Mouse (Mus musculus): Measurements from ENCODE around the gene Paox.
"Not testable (repeated sequence)": the region's sequence is repeated elsewhere in the genome, so short reads cannot be mapped to it uniquely, and the experiment has no call there.

Paox gene

DNA sequence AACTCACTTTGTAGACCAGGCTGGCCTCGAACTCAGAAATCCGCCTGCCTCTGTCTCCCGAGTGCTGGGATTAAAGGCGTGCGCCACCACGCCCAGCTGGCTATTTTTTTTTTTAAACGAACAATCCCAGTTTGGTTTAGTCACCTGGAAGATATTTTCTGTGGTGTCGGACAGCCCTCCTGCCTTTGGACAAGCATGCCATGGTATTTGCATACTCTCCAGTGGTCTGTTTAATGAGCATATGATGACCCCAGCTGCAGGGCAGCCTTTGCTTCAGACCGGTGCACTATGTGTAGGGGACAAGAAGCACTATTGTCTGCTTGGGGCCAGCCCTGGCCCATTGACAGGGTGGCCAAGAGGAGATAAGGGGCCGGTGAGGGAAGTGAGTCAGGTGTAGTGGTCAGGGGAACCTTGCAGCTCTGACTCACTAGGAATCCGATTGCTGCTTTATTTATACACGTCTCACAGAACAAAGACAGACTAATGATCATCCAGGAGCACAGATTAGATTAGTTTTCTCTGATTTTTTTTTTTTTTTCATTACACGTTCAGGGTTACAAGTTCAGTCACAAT, 5.8 kb downstream of the Paox start:
- DNase-seq: no peak

DNA sequence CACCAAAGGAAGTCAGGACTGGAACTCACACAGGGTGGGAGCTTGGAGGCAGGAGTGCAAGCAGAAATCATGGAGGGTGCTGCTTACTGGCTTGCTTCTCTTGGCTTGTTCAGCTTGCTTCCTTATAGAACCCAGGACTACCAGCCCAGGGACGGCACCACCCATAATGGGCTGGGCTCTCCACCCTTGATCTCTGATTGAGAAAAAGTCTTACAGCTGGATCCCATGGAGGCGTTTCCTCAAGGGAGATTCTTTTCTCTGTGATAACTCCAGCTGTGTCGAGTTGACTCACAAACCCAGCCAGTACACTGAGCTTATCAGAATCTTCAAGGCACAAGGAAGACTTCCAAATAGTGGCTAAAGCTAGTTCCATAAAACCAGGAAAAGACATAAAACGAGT, 7.2 kb downstream of the Paox start:
- DNase-seq: no peak

DNA sequence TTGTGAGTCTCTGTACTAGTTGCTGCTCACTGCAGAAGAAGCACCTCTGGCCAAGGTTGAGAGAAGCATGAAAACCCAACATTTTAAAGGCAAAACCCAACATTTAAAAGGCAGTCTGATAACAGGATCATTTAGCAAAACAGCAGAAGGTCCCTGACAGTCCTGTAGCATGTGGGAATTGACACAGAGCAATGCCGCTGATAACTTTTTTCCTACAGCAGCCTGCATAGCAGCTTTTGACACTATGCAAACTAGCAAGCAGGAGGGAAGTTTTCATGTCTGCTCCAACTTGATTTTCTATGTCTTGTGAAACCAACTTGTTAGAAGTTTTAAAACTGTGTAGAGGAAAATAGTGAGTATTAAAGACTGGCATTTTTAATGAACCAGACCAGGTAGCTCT, 8.8 kb downstream of the Paox start:
- DNase-seq: no peak

DNA sequence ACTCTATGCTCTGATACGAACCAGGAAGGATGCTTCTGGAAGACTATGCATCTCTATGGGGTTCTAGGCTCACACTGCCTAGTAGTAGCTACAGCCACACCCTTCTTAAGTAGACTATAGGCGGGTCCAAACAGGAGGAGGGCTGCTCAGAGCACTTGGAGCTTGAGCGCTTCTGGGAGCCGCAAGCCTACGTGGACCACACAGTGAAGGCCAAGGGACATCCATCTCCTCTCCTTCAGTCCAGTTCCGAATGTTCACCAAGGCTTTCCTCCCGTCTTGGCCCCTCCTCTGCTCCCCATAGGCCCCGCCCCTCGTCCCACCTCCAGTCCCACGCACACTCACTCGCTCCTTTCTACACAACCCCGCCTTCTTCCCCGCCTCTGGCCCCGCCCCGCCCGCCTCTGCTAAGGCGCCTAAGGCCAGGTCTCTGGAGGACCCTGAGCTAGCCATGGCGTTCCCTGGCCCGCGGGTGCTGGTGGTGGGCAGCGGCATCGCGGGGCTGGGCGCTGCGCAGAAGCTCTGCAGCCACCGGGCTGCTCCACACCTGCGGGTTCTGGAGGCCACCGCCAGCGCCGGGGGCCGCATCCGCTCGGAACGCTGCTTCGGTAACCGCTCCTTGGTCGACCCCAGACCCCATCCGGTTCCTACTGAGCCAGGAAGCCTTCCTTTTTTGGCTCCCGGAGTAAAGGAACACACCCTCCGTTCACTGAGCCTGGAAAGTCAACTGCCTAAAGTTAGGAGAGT, 9.9 kb downstream of the Paox start:
- DNase-seq: peak; percentile 91 to 94

DNA sequence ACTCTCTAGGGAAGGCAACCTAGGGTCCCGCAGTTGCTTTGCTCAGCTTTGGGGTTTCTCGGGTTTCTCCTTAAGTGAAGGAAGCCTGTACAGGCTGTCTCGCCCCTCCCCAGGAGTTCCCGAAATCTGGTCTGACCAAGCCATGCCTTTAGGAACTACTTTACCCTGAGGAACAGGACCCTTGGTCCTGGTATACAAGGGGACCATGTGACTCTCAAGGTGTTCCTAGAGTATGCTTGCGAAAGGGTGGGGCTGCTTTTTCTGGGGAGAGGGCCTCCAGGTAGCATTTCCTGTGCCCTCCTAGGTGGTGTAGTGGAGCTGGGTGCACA, 10.4 kb downstream of the Paox start:
- DNase-seq: no peak

DNA sequence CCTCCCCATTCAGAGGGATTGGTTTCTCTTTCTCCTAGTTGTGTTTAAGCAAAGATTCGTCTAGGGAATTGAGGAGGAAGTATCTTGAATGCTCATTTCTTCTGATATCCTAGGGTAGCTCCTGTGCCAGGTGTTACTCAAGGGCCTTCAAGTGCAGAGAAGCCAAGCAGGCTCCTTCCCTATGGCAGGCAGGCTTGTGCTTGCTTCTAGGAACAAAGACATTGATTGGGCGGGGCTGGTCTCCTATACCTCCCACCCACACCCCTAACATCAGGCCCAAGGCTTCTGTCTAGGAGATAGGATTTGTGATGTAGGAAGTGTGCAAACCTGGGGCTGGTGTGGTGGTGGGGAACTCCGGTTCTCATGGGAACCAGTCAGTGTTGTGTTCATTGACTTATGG, 11.3 kb downstream of the Paox start:
- DNase-seq: no peak

DNA sequence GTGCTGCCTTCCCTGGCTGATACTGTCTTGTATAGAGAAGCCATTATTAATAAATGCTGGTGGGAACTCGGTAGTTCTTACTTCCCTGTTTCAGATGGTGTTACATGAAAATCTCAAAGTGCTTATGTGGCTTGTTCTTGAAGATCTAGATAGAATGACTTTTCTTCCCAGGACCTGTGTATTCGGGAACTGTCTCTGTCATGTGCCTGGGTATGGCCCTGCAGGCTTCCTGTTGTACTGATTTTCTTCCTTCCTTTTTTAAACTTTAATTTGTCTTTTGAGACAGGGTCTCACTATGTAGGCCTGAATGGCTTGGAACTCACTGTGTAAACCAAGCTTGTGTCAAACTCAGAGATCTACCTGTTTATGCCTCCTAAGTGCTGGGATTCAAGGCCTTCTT, 12.3 kb downstream of the Paox start:
- DNase-seq: no peak

DNA sequence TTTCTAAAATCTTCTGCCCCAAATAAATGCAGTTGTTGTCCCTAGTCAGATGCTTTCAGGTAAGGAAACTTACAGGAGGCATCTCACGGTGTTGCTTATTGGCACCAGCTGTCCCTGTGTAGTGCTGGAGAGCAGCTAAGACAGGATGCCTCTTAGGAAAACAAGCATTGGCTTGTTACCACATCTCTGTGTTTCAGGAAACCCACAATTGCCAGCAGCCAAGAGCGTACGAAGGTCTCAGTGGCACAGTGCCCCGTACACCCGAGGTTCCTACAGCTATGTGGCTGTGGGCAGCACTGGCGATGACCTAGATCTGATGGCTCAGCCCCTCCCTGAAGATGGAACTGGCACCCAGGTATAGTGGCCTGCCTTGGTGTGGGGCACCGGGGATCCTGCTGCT, 16.6 kb downstream of the Paox start:
- DNase-seq: not testable (repeated sequence)

DNA sequence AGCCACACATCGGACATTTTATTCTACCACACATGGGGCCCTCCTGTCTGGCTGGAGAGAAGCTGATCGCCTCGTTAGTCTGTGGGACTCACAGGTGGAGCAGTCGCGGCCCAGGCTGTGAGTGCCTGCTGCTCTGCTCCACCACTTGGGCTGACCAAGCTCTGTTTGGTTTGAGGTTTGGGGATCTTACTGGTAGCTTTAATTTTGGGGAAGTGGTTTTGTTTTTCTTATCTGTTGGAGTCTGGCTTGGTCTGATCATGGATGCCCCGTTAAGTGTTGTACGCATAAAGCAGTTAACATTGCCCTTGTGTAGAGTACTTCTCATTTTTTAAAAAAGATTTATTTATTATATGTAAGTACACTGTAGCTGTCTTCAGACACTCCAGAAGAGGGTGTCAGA, 18.4 kb downstream of the Paox start:
- not testable (repeated sequence) for DNase-seq

DNA sequence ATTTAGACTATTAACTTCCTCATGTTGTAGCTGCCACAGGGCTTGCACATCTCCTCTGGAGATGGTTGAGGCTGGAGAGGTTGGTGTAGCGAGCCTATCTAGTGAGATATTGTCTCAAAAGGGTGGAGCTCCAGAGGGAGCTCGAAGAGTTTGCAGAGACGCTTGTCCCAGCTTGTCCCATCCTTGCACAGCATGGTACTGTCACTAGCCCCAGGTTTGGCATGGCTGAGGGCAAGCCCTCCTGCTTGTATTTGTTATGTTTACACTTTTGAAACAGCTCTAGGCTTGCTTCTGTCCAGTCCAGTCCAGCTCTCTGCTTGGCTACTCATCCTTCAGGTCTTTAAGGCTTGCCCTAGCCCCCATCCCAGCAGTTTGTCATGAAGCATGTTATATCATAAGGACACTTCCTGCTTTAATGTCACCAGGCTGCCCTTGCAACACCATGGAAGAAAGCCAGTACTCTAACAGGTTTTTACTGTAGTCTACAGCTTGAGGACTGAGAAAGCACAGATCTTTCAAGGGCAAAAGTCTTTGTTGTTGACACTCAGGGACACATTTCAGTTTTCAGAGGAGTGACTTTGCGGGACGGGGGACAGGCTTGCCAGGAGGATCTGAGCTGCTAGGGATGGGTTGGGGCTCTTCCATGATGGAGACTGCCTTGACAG, 19.6 kb downstream of the Paox start:
- DNase-seq: no peak

DNA sequence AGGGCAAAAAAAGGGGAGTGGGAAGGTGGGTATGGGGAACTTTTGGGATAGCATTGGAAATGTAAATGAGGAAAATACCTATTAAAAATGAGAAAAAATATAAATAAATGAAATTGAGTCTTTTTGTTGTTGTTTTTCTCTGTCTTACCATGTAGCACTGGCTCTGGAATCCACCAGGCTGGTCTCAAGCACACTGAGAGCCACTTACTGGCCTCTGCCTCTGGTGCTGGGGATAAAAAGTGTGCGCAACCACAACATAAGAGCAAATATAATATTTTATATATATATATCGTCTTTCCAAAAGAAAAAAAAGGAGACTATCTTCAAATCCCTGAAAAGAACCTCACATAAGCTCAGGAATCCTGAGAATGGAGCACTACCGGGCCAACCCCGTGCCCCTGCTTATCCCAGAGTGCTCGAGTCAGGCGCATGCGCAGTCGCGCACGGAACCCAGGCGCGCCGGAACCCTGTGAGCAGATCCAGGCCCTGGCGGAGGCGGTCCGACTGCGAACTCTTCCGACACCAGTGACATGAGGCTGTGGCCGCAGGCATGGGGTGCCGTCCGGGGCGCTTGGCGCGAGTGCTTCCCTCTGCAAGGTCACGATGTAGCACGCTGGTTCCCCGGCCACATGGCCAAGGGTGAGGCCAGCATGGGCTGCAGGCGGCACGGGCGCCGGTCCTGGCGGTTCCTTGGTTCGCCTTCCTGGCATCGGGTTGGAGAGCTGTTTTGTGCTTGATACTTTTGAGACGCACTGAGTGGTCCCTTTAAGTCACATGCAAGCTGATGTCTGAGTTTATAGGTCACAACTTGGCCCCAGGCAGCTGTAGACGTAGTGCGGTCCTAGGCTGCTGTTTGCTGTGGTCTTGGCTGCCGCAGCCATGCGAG, 21.8 kb downstream of the Paox start, which contains the start of gene Mtg1:
Mtg1 (plus strand) TSS at position 430 of the 886 bp plus-strand sequence.
- DNase-seq: peak; percentile 92 to 96

DNA sequence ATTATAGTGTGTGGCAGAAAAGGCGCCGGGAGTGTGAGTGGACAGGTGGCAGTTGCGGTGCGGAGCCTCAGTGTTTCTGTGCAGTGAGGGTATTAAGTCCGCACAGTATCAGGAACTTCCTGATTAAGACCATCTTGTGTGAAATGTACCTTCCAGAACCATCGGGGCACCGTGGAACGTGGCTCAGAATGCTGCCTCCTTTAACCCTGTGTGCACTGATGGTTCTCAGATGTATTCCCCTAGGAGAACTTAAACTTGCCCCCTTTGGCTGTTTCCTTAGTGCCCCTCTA, 22.4 kb downstream of the Paox start:
- DNase-seq: no peak

DNA sequence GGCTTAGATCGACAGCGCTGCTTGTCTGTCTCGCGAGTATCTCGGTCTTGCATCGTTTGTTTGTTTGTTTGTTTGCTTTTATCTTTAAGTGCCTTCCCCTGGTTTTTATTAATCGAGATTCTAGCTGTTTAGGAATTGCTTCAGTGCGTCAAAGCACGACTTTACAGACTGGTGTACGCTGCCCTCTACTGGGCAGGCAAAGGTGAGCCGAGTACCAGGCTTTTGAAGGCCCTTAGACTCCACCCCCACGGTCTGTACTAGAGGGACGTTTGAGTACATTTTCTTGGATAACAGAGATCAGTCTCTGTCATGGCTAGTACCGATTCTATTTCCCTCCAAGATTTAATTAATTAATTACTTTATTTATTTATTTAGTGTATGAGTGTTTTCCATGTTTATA, 25.8 kb downstream of the Paox start:
- peak; percentile 42 to 66 for DNase-seq

DNA sequence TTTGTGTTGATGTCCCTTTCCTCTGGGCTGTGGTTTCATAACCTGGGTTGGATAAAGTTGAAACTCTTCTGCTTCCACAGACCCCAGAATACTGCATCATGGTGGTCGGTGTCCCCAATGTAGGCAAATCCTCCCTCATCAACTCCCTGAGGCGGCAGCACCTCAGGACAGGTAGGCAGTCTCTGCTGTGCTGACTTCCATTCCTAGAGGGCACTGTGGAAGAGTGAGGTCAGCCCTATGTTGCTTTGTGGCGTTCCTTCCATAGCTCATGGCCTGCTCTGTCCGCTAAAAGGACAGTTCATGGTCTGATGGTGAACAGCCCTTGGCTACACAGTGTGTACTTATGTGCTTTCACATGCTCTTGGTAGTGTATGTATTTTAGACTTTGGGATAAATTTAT, 29.0 kb downstream of the Paox start:
- DNase-seq: no peak

DNA sequence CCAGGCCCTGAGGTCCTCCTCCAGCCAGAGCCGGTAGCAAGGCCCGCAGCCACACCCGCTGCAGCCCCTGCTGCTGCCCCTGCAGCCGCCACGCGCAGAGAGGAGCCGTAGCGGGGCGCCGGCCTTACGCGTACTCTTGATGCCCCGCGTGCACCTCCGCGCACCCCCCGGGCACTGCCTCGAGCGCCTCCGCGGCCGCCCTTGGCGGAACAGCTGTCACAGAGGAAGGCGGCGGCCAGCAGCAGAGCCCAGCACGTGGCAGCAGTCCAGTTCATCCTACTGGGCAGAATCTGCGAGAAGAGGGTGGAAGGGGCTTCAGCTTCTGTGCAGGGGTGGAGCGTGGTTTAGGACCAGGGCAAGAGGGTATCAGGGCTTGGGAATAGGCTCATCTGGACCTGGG, 37.8 kb downstream of the Paox start:
- DNase-seq: no peak

DNA sequence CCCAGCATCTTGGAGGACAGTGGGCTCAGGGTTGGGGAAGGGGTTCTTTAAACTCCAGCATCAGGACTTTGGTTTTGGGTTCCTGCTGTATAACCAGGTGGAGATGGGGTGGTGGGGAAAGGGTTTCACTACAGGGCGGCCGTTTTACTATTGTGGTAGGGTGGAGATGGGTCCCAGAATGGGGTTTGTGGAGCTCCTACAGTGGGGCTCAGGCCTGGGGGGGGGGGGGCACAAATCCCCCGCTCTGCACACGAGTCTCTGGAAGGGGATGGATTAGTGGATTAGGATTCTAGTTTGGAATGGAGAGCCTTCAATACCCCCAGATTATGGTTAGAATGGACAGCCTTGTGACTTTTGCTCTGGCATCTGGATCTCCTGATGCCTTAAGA, 38.2 kb downstream of the Paox start:
- DNase-seq: no peak

DNA sequence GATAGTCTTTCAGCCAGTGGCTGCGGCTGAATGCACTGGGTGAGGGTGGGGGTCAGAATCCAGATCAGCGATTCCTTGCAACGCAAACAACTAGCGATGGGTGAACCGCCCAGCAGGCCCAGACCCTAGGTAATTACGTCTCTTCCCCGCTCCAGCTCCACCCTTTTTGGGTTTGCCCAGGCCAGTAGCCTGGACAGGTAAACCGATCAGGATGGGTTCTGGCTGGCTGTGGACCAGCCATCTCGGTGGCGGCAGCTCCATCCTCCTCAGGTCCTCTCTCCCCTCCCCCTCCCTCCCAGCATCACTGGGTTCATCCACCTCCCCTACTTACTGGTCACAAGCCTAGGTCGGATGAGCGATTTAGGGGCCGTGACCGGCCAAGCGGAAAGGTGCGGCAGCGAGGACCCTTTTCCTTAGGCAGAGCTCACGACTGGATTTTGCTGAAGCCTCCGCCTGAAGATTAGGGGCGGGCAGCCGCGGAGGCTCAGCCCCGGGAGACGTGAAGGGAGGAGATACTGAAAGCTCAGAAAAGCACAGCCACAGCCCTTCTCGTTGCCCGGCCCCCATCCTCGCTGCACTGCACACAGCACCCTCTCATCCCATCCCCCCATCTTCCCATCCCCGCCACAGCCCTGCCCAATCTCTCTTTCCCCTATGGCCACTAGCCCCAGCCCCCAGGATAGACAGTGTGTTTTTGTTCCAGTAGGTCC, 38.8 kb downstream of the Paox start, which contains the start of gene Sprn:
Sprn (minus strand) TSS at position 660 of the 710 bp plus-strand sequence.
- no peak for DNase-seq

DNA sequence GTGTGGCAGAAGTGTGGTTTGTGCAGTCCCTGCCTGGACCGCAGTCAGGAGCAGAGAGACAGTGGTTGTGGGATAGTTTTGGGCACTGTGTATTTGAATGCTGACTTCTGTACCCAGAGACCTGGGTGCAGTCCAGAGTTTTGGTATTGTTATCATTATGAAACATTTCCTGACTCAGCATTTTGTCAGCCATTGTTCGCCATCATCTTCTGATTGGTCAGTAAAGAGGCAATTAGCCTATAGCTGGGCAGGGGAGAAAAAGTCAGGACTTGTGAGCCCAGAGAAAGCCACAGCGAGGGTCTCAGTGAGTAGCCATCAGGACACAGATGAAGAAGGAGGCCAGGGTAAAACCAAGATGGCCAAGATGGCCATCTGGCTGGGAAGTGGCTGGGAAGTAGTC, 44.8 kb downstream of the Paox start:
- no peak for DNase-seq

DNA sequence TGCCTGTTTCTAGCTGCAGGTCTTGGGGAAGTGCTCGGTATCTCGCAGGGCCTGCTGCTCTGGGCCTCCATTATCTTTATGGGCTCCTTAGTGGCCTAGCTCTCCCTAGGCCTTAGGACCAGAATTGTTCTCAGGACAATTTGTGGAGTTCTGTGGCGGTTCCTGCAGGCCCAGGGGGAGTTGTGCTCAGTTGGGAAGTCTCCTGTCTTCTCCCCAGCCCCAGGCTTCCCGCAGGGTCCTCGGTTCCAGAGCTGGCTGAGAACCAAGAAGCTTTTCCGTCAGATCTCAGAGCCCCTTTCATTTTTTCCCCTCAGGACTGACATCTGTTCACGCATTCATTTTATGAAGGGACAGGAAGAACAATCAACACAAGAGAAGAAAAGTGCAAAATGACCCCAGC, 49.1 kb downstream of the Paox start, which contains the start of gene Olfr522:
Olfr522 (minus strand) TSS at position 101 of the 400 bp plus-strand sequence.
- no peak for DNase-seq

DNA sequence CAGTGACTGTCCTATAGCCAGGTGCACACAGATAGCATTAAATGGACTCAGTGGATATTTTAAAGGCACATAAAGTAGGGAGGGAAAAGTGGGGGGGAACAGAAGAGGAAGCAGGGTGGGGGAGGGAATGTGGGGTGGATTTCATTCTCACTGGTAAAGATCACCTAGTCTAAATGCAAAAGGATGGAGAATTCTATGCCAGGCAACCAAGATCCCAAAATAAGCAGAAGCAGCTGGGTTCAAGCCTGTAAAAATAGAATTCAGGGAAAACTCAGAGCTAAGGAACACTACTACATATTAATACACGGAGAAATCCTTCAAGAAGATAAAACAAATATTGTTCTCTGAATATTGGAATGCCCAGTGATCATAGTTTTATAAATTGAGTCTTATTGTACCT, 52.4 kb downstream of the Paox start:
- DNase-seq: no peak

DNA sequence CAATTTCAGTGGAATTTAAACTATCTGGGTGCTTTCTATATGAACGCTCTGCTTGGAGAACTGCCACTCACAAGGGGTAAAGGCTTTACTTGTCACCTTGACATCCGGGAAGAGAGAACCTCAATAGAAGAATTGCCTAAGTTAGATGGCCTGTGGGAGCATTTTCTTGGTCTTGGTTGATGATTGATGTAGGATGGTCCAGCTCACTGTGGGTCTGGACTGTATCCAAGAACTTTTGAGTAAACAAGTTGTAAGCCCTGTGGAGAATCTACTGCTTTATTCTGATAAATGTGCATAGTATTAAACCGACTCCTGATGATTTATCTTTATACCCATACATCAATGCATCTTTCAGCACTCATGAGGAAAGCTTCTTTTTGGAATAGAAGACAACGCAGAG, 53.8 kb downstream of the Paox start:
- no peak for DNase-seq

DNA sequence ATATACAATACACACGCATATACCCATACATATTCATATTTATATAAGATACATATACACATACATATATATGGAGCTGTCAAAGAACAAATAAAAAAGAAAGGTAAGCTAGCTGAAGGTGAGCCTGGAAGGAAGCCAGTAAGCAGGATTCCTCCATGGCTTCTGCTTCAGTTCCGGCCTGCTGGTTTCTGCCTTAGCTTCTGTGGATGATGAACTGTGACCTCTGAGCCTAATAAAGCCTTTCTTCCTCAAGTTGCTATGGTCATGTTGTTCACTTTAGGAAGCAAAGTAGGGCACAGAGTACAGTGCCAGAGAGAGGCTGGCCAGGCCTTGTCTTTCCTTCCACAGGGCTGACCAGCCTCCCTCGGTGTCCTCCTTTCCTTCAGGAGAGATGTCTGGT, 55.3 kb downstream of the Paox start:
- DNase-seq: no peak

DNA sequence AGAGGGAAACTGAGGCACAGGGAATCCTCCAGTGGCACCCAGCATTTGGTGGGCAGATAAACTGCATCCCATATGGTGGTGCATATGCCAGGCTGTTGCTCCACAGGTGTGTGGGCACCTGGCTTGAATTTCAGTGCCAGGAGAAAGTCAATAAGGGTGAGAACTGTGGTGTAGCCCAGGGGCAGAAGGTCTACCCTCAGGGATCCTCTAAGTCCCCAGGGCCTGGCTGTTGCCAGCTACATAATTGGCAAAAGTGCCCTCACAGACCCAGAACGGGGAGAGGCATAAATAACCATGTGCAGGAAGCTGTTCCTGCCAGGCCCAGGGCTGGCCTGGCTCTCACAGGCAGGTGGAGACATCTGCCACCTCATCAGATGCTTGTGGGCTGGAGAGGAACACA, 57.3 kb downstream of the Paox start, which contains the start of gene Olfr523:
Olfr523 (plus strand) TSS at position 282 of the 400 bp plus-strand sequence.
- no peak for DNase-seq
